Mouse (Mus musculus) CH12.LX (cell line): ENCODE measurements around the gene Gna11. TPM values are rescaled to one million over a fixed set of nuclear protein-coding genes. Genes with fewer than 3 reads are reported as not detected.

Experiments used
- DNase-seq: peaks from one replicate; pipeline ENCODE4 v3.0.0-alpha.2; 2013; ENCODE audit errors: extremely low read depth
- H3K27ac ChIP-seq: 2 replicates; pipeline ENCODE4 v1.5.1; 2012; ENCODE audit warnings: low read depth, mild to moderate bottlenecking, control low read depth, moderate library complexity; ENCODE audit not compliant: insufficient read depth
- H3K27me3 ChIP-seq: replicated peaks from 2 replicates; pipeline ENCODE3; 2012; ENCODE audit warnings: inconsistent platforms
- H3K36me3 ChIP-seq, 2 experiments: replicated peaks in 1 of 2; 2 replicates each; pipeline versions ENCODE3 to v1.6.1; 2012; ENCODE audit warnings: inconsistent platforms in 1 of 2, low read length in 1 of 2, mild to moderate bottlenecking in 1 of 2, mixed read lengths in 1 of 2, moderate library complexity in 1 of 2; ENCODE audit not compliant: control insufficient read depth in 1 of 2, insufficient read depth in 1 of 2
- H3K4me1 ChIP-seq, 2 experiments: 2 replicates each; pipeline ENCODE4 v1.6.1; 2012; ENCODE audit warnings: inconsistent platforms in 1 of 2, moderate library complexity in 1 of 2; ENCODE audit not compliant: insufficient read depth in 2 of 2, control insufficient read depth in 1 of 2
- H3K4me2 ChIP-seq: 2 replicates; pipeline ENCODE4 v1.6.1; 2012; ENCODE audit warnings: low read depth, mild to moderate bottlenecking, control low read depth; ENCODE audit not compliant: poor library complexity, insufficient read depth, severe bottlenecking
- H3K4me3 ChIP-seq, 3 experiments: fragments of 150-350 bp in 1 of 3; sonication (generic) in 1 of 3; replicated peaks in 1 of 3; 2 replicates each; pipeline versions ENCODE3 to v1.5.1; 2011 to 2012; ENCODE audit warnings: low read depth in 2 of 3, low read length in 2 of 3, mild to moderate bottlenecking in 2 of 3, moderate library complexity in 2 of 3, control low read depth in 1 of 3, improper control_type of control experiment in 1 of 3, inconsistent platforms in 1 of 3, mixed read lengths in 1 of 3; ENCODE audit not compliant: poor library complexity in 1 of 3
- H3K79me2 ChIP-seq: replicated peaks from 2 replicates; pipeline ENCODE4 v1.6.1; 2012; ENCODE audit warnings: mild to moderate bottlenecking, moderate library complexity; ENCODE audit not compliant: control insufficient read depth, poor library complexity, insufficient read depth, severe bottlenecking; ENCODE audit errors: extremely low read depth
- H3K9ac ChIP-seq: 2 replicates; pipeline ENCODE4 v1.6.1; 2012; ENCODE audit warnings: low read depth, mild to moderate bottlenecking, control low read depth, moderate library complexity; ENCODE audit not compliant: insufficient read depth
- H3K9me3 ChIP-seq: replicated peaks from 2 replicates; pipeline ENCODE3; 2012; ENCODE audit warnings: low read length, inconsistent platforms, mixed read lengths
- BHLHE40 ChIP-seq: IDR thresholded peaks from 2 replicates; pipeline ENCODE4 v1.6.1; 2011; ENCODE audit warnings: mild to moderate bottlenecking, low read depth, low read length, improper control_type of control experiment
- CHD1 ChIP-seq: IDR thresholded peaks from 2 replicates; pipeline ENCODE4 v1.6.1; 2012; ENCODE audit warnings: low read depth, low read length, improper control_type of control experiment, inconsistent platforms
- CHD2 ChIP-seq: IDR thresholded peaks from 2 replicates; pipeline ENCODE4 v1.6.1; 2011; ENCODE audit warnings: low read length, improper control_type of control experiment
- CTCF ChIP-seq, 2 experiments: IDR thresholded peaks in 1 of 2; conservative IDR thresholded peaks in 1 of 2; 2 replicates each; pipeline ENCODE4 v1.5.1; 2011 to 2012; ENCODE audit warnings: low read depth in 2 of 2, low read length in 2 of 2, improper control_type of control experiment in 1 of 2, inconsistent platforms in 1 of 2, mild to moderate bottlenecking in 1 of 2, moderate library complexity in 1 of 2
- ETS1 ChIP-seq: conservative IDR thresholded peaks from 2 replicates; pipeline ENCODE4 v1.6.1; 2012; ENCODE audit warnings: low read depth, mild to moderate bottlenecking, inconsistent platforms, low read length, improper control_type of control experiment, moderate library complexity
- IRF4 ChIP-seq: IDR thresholded peaks from 2 replicates; pipeline ENCODE4 v1.6.1; 2014; ENCODE audit warnings: low read depth, mild to moderate bottlenecking, inconsistent platforms, low read length, improper control_type of control experiment
- JUN ChIP-seq: IDR thresholded peaks from 2 replicates; pipeline ENCODE4 v1.6.1; 2011; ENCODE audit warnings: low read depth, mild to moderate bottlenecking, low read length, improper control_type of control experiment, moderate library complexity; ENCODE audit not compliant: insufficient read depth
- KAT2A ChIP-seq: IDR thresholded peaks from 2 replicates; pipeline ENCODE4 v1.6.1; 2012; ENCODE audit warnings: low read length, improper control_type of control experiment, inconsistent platforms; ENCODE audit not compliant: insufficient replicate concordance
- MAX ChIP-seq: IDR thresholded peaks from 2 replicates; pipeline ENCODE4 v1.6.1; 2011; ENCODE audit warnings: low read length, improper control_type of control experiment
- MAZ ChIP-seq: IDR thresholded peaks from 2 replicates; pipeline ENCODE4 v1.6.1; 2012; ENCODE audit warnings: low read depth, mild to moderate bottlenecking, inconsistent platforms, low read length, improper control_type of control experiment, moderate library complexity
- MEF2A ChIP-seq: IDR thresholded peaks from 2 replicates; pipeline ENCODE4 v1.6.1; 2014; ENCODE audit warnings: low read depth, mild to moderate bottlenecking, inconsistent platforms, low read length, improper control_type of control experiment, borderline replicate concordance
- MXI1 ChIP-seq: IDR thresholded peaks from 2 replicates; pipeline ENCODE4 v1.6.1; 2011; ENCODE audit warnings: mild to moderate bottlenecking, low read depth, low read length, improper control_type of control experiment
- NELFE ChIP-seq: IDR thresholded peaks from 2 replicates; pipeline ENCODE4 v1.6.1; 2011; ENCODE audit warnings: low read depth, low read length, improper control_type of control experiment
- NRF1 ChIP-seq: IDR thresholded peaks from 2 replicates; pipeline ENCODE4 v1.6.1; 2014; ENCODE audit warnings: low read depth, mild to moderate bottlenecking, inconsistent platforms, low read length, improper control_type of control experiment, moderate library complexity
- PAX5 ChIP-seq: IDR thresholded peaks from 2 replicates; pipeline ENCODE4 v1.6.1; 2012; ENCODE audit warnings: low read length, inconsistent platforms, mixed read lengths
- POLR2A ChIP-seq: IDR thresholded peaks from 2 replicates; pipeline ENCODE4 v1.6.1; 2011; ENCODE audit warnings: low read depth, mild to moderate bottlenecking, improper control_type of control experiment, low read length
- POLR2AphosphoS2 ChIP-seq: IDR thresholded peaks from 2 replicates; pipeline ENCODE4 v1.6.1; 2011; ENCODE audit warnings: low read depth, low read length, improper control_type of control experiment
- RAD21 ChIP-seq: IDR thresholded peaks from 2 replicates; pipeline ENCODE4 v1.6.1; 2011; ENCODE audit warnings: low read depth, mild to moderate bottlenecking, low read length, improper control_type of control experiment, moderate library complexity
- RCOR1 ChIP-seq: conservative IDR thresholded peaks from 2 replicates; pipeline ENCODE4 v1.6.1; 2012; ENCODE audit warnings: low read depth, mild to moderate bottlenecking, inconsistent platforms, low read length, improper control_type of control experiment
- SMC3 ChIP-seq: IDR thresholded peaks from 2 replicates; pipeline ENCODE4 v1.6.1; 2011; ENCODE audit warnings: low read depth, low read length, improper control_type of control experiment
- UBTF ChIP-seq: IDR thresholded peaks from 2 replicates; pipeline ENCODE4 v1.6.1; 2012; ENCODE audit warnings: low read depth, mild to moderate bottlenecking, inconsistent platforms, low read length, improper control_type of control experiment, moderate library complexity
- USF1 ChIP-seq: IDR thresholded peaks from 2 replicates; pipeline ENCODE4 v1.6.1; 2014; ENCODE audit warnings: low read depth, mild to moderate bottlenecking, inconsistent platforms, low read length, improper control_type of control experiment
- ZC3H11A ChIP-seq: IDR thresholded peaks from 2 replicates; pipeline ENCODE4 v1.6.1; 2012; ENCODE audit warnings: low read depth, mild to moderate bottlenecking, inconsistent platforms, low read length, improper control_type of control experiment
- ZKSCAN1 ChIP-seq: IDR thresholded peaks from 2 replicates; pipeline ENCODE4 v1.6.1; 2012; ENCODE audit warnings: low read depth, inconsistent platforms, low read length, improper control_type of control experiment, borderline replicate concordance
- ZMIZ1 ChIP-seq: IDR thresholded peaks from 2 replicates; pipeline ENCODE4 v1.6.1; 2012; ENCODE audit warnings: low read depth, mild to moderate bottlenecking, inconsistent platforms, low read length, improper control_type of control experiment
- ZNF384 ChIP-seq: IDR thresholded peaks from 2 replicates; pipeline ENCODE4 v1.6.1; 2012; ENCODE audit warnings: low read depth, low read length, improper control_type of control experiment, inconsistent platforms
- dilution Hi-C: fragments of 300-500 bp; cut with MboI; formaldehyde crosslinking; loops from 2 replicates; pipeline ENCODE4 v1.14.3; 2020; ENCODE audit warnings: low sequenced_read_pairs; ENCODE audit not compliant: extremely low pct_unique_long_range_greater_than_20kb, extremely low pct_ligation_motif_present
- in situ Hi-C: fragments of 300-500 bp; cut with MboI; formaldehyde crosslinking; loops from 3 replicates; pipeline ENCODE4 v1.14.3; 2019; ENCODE audit warnings: low sequenced_read_pairs, low pct_ligation_motif_present, low pct_unique_long_range_greater_than_20kb, mixed read lengths
- polyA plus RNA-seq: library from polyadenylated mRNA; unstranded; fragments of >175 nt; gene quantifications from 2 replicates; pipeline ENCODE4 v1.2.1, GENCODE M21; 2012; ENCODE audit warnings: low read depth; ENCODE audit not compliant: insufficient read length
- total RNA-seq, 2 experiments: library from RNA; depleted of rRNA; stranded (reverse); fragments of 300-350 nt in 1 of 2; fragments of >200 nt in 1 of 2; gene quantifications; 2 replicates each; pipeline ENCODE4 v1.2.3; 2012 to 2014

The Gna11 gene
- total and polyA plus RNA-seq, 3 experiments: 4.3 to 8.7 (median 7.2) TPM

DNA sequence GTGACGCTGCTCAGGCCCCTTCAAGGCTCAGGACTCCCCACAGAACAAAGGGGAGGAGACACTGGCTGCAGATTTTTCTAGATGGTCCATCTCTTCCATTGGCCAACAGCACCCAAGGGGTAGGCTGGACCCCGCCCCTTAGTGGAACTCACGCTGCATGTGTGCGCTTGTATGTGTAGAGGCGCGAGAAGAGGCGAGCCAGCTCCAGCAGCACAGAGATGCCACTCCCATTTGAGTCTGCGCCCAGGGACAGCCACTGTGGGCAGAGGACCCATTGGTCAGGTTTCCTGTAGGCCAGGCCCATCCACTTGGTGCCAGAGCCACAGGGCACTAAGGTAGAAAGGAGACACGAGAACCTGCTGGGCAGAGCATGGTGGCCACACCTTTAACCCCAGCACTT lies 54.0 kb downstream of the Gna11 start:
- Histone ChIP-seq H3K4me3 (no peak overlapping the region), H3K4me1 (peaks cover 11 to 19% of the 10 kb centered on the region in 2 experiments), H3K4me2 (no peak overlapping the region), H3K36me3 (peaks cover 68 to 87% of the 10 kb centered on the region in 2 experiments), H3K27me3 (no peaks in the 10 kb centered on the region), H3K79me2 (peaks cover 25% of the 10 kb centered on the region), H3K9me3 (no peaks in the 10 kb centered on the region), H3K9ac (no peak overlapping the region), H3K27ac (no peak overlapping the region)
- no peak for TF ChIP-seq PAX5
- no peak for TF ChIP-seq SMC3
- TF ChIP-seq BHLHE40: no peak
- no peak for TF ChIP-seq USF1
- TF ChIP-seq ETS1: no peak
- no peak for TF ChIP-seq RAD21
- TF ChIP-seq ZC3H11A: no peak
- TF ChIP-seq MEF2A: no peak
- TF ChIP-seq KAT2A: no peak
- TF ChIP-seq UBTF: no peak
- TF ChIP-seq NRF1: no peak
- no peak for TF ChIP-seq NELFE
- TF ChIP-seq CTCF (conservative IDR thresholded peaks at IDR 0.05 in 1 of 2, IDR thresholded peaks at IDR 0.05 in 1 of 2; ENCODE audit: low read depth in 2 of 2, low read length in 2 of 2): no peak
- no peak for TF ChIP-seq POLR2AphosphoS2
- TF ChIP-seq CHD1: no peak
- no peak for TF ChIP-seq RCOR1
- TF ChIP-seq MXI1: no peak
- TF ChIP-seq ZKSCAN1: no peak
- in situ Hi-C loops (loop anchor here (10.0 kb wide), 1 partner anchor 114 kb away; the partner anchor contains the start of genes BC025920 and Tle6), dilution Hi-C loops (no loop called here)
- DNase-seq: no peak

GRCm38 (mm10) chr10:81489941-81490340 lies 55.0 kb downstream of the Gna11 start:
- dilution Hi-C loops (no loop called here), in situ Hi-C loops (loop anchor here (10.0 kb wide), 1 partner anchor 115 kb away; the partner anchor contains the start of genes BC025920 and Tle6)
- Histone ChIP-seq H3K27ac (no peak overlapping the region), H3K4me3 (no peak overlapping the region), H3K79me2 (peaks cover 14% of the 10 kb centered on the region), H3K36me3 (peaks cover 68 to 95% of the 10 kb centered on the region in 2 experiments), H3K9me3 (no peaks in the 10 kb centered on the region), H3K4me1 (peaks cover 8 to 13% of the 10 kb centered on the region in 2 experiments), H3K9ac (no peak overlapping the region), H3K27me3 (no peaks in the 10 kb centered on the region), H3K4me2 (no peak overlapping the region)
- DNase-seq: no peak
- TF ChIP-seq IRF4: no peak
- TF ChIP-seq RCOR1: no peak
- no peak for TF ChIP-seq KAT2A
- no peak for TF ChIP-seq ZMIZ1
- no peak for TF ChIP-seq ZKSCAN1
- TF ChIP-seq POLR2A: no peak
- no peak for TF ChIP-seq JUN
- no peak for TF ChIP-seq CHD2
- no peak for TF ChIP-seq MAX
- no peak for TF ChIP-seq MEF2A
- TF ChIP-seq USF1: no peak
- no peak for TF ChIP-seq ZNF384
- TF ChIP-seq MAZ: no peak
- no peak for TF ChIP-seq ETS1
- TF ChIP-seq CHD1: no peak
